Mouse (Mus musculus): Measurements from ENCODE around the gene Atp5g3.

Atp5g3 gene

GRCm38 (mm10) chr2:73893473-73894270 is 17.5 kb downstream of the Atp5g3 start:
- no peak for DNase-seq

GRCm38 (mm10) chr2:73892464-73893296 is 18.4 kb downstream of the Atp5g3 start, which contains the start of gene Atf2:
Atf2 (minus strand) TSS chr2:73892639.
- DNase-seq, result peak; percentile 99

- no peak for DNase-seq
Measured at GRCm38 (mm10) chr2:73891701-73892463, 19.2 kb downstream of the Atp5g3 start.

- no peak for DNase-seq
Measured at GRCm38 (mm10) chr2:73885997-73886396, 25.1 kb downstream of the Atp5g3 start.

- no peak for DNase-seq
Measured at GRCm38 (mm10) chr2:73877891-73878290, 33.2 kb downstream of the Atp5g3 start.

GRCm38 (mm10) chr2:73867764-73868487 is 43.2 kb downstream of the Atp5g3 start:
- peak; percentile 71 for DNase-seq

GRCm38 (mm10) chr2:73860046-73860624 is 51.0 kb downstream of the Atp5g3 start:
- no peak for DNase-seq
